Mouse (Mus musculus) forebrain, embryonic 15.5 days (tissue): ENCODE measurements around the gene Ltbp1. TPM values are rescaled to one million over a fixed set of nuclear protein-coding genes. Genes with fewer than 3 reads are reported as not detected.

Source experiments
- ATAC-seq: fragments of 200-750 bp; cut with Nextera tagmentation; replicated peaks from 2 replicates; pipeline ENCODE4 v1.8.0; 2017; ENCODE audit warnings: mild to moderate bottlenecking, moderate TSS enrichment, moderate library complexity
- H3K27ac ChIP-seq: fragments of 300-500 bp; sonication (generic); replicated peaks from 2 replicates; pipeline ENCODE4 v1.5.1; 2015; ENCODE audit warnings: mild to moderate bottlenecking, inconsistent platforms
- H3K27me3 ChIP-seq: fragments of 300-500 bp; sonication (generic); 2 replicates; pipeline ENCODE4 v1.6.1; 2015; ENCODE audit warnings: inconsistent platforms
- H3K36me3 ChIP-seq: fragments of 300-500 bp; sonication (generic); 2 replicates; pipeline ENCODE4 v1.6.1; 2015; ENCODE audit warnings: mild to moderate bottlenecking, inconsistent platforms
- H3K4me1 ChIP-seq: fragments of 300-500 bp; sonication (generic); 2 replicates; pipeline ENCODE4 v1.6.1; 2015; ENCODE audit warnings: inconsistent platforms
- H3K4me2 ChIP-seq: fragments of 300-500 bp; sonication (generic); replicated peaks from 2 replicates; pipeline ENCODE4 v1.6.1; 2015; ENCODE audit warnings: mild to moderate bottlenecking, inconsistent platforms
- H3K4me3 ChIP-seq: fragments of 300-500 bp; sonication (generic); 2 replicates; pipeline ENCODE4 v1.5.1; 2015; ENCODE audit warnings: mild to moderate bottlenecking, inconsistent platforms
- H3K9ac ChIP-seq: fragments of 300-500 bp; sonication (generic); replicated peaks from 2 replicates; pipeline ENCODE4 v1.6.1; 2015; ENCODE audit warnings: mild to moderate bottlenecking, inconsistent platforms
- H3K9me3 ChIP-seq: fragments of 300-500 bp; sonication (generic); 2 replicates; pipeline ENCODE4 v1.6.1; 2016; ENCODE audit warnings: inconsistent platforms
- WGBS: fragments of 180-500 bp; shearing (Covaris S2); methylation state at CpG from one replicate; pipeline ENCODE4 v1.1.7; 2015; ENCODE audit warnings: mixed read lengths; 5-methylcytosine and 5-hydroxymethylcytosine counted together
- polyA plus RNA-seq: library from polyadenylated mRNA; unstranded; fragments of >200 nt; fragmentation: Nextera tagmentation; extraction: Ambion mirVana; gene quantifications from 2 replicates; pipeline ENCODE4 v1.2.1, GENCODE M21; 2015

The Ltbp1 gene
- polyA plus RNA-seq, 1 experiment from 2014 or later = 4.0 TPM

GRCm38 (mm10) chr17:75013211-75013610, 7.8 kb downstream of the Ltbp1 start:
- Histone ChIP-seq H3K4me2 (no peak overlapping the region), H3K9ac (no peak overlapping the region), H3K27ac (peak overlapping the region; percentile 17), H3K9me3 (no peaks in the 10 kb centered on the region), H3K4me1 (0 out of 2 replicates have a peak, but pooled peaks cover 5% of the 10 kb centered on the region), H3K36me3 (no peaks in the 10 kb centered on the region), H3K4me3 (no peak overlapping the region), H3K27me3 (no peaks in the 10 kb centered on the region)
- no peak for ATAC-seq
- WGBS = 49% methylated on average over 4 of the region's 4 CpGs

GRCm38 (mm10) chr17:75013868-75014267, 8.5 kb downstream of the Ltbp1 start:
- WGBS = 45% methylated on average over 10 of the region's 10 CpGs
- no peaks in the 10 kb centered on the region for H3K9me3 ChIP-seq
- H3K4me3 ChIP-seq = no peak overlapping the region
- no peak overlapping the region for H3K9ac ChIP-seq
- H3K36me3 ChIP-seq = no peaks in the 10 kb centered on the region
- ATAC-seq = peak; percentile 63
- no peak overlapping the region; the same call in 1 of the 2 replicates for H3K4me2 ChIP-seq
- 0 out of 2 replicates have a peak, but pooled peaks cover 5% of the 10 kb centered on the region for H3K4me1 ChIP-seq
- H3K27ac ChIP-seq = peak overlapping the region; percentile 17; the same call in 1 of the 2 replicates
- no peaks in the 10 kb centered on the region for H3K27me3 ChIP-seq

GRCm38 (mm10) chr17:75014601-75015356, 9.4 kb downstream of the Ltbp1 start:
- no peaks in the 10 kb centered on the region for H3K36me3 ChIP-seq
- no peak for ATAC-seq
- peaks cover 8% of the 10 kb centered on the region; the same call in 1 of the 2 replicates for H3K4me1 ChIP-seq
- no peak overlapping the region for H3K4me3 ChIP-seq
- WGBS = 87% methylated on average over 24 of the region's 24 CpGs
- peak overlapping the region; percentile 17; the same call in 1 of the 2 replicates for H3K27ac ChIP-seq
- no peaks in the 10 kb centered on the region for H3K9me3 ChIP-seq
- H3K4me2 ChIP-seq = no peak overlapping the region
- H3K9ac ChIP-seq = no peak overlapping the region
- H3K27me3 ChIP-seq = no peaks in the 10 kb centered on the region

DNA sequence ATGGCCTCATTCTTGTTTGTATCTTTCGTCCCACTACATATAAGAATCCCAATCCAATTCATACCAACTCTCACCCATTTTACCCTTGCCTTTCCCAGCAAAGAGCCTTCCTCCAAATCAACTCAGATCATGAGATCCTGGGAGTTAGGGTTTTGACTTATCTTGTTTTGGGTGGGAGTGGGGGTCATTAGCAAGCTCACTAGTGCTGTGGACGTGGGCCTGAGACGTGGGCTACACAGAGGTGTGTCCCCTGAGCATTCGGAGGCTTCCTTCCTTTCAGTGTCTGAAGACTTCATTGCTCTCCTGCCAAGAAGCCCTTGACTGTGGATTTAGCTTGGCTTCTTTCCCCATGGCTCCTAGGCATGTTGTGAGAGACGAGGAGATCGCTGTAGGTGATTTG, 10.2 kb downstream of the Ltbp1 start:
- peaks cover 12% of the 10 kb centered on the region; the same call in 1 of the 2 replicates for H3K4me1 ChIP-seq
- no peak for ATAC-seq
- no peak overlapping the region for H3K9ac ChIP-seq
- no peak overlapping the region for H3K27ac ChIP-seq
- H3K27me3 ChIP-seq = no peaks in the 10 kb centered on the region
- H3K36me3 ChIP-seq = no peaks in the 10 kb centered on the region
- H3K9me3 ChIP-seq = no peaks in the 10 kb centered on the region
- H3K4me3 ChIP-seq = no peak overlapping the region
- H3K4me2 ChIP-seq = no peak overlapping the region
- WGBS = 82% methylated on average over 6 of the region's 6 CpGs

GRCm38 (mm10) chr17:75017423-75017822, 12.1 kb downstream of the Ltbp1 start:
- H3K4me3 ChIP-seq = no peak overlapping the region
- 63% methylated on average over 7 of the region's 7 CpGs for WGBS
- ATAC-seq = peak; percentile 27
- no peak overlapping the region for H3K9ac ChIP-seq
- no peak overlapping the region for H3K27ac ChIP-seq
- H3K4me1 ChIP-seq = peaks cover 12% of the 10 kb centered on the region; the same call in 1 of the 2 replicates
- H3K4me2 ChIP-seq = no peak overlapping the region
- no peaks in the 10 kb centered on the region for H3K36me3 ChIP-seq
- no peaks in the 10 kb centered on the region for H3K9me3 ChIP-seq
- no peaks in the 10 kb centered on the region for H3K27me3 ChIP-seq

- ATAC-seq = no peak
- 85% methylated on average over 5 of the region's 5 CpGs for WGBS
Measured at GRCm38 (mm10) chr17:75018142-75018541, 12.8 kb downstream of the Ltbp1 start.

GRCm38 (mm10) chr17:75020026-75020425, 14.7 kb downstream of the Ltbp1 start:
- peaks cover 7% of the 10 kb centered on the region; the same call in 1 of the 2 replicates for H3K4me1 ChIP-seq
- no peak overlapping the region for H3K4me3 ChIP-seq
- no peak overlapping the region; the same call in 1 of the 2 replicates for H3K9ac ChIP-seq
- no peaks in the 10 kb centered on the region for H3K36me3 ChIP-seq
- 3% methylated on average over 7 of the region's 7 CpGs for WGBS
- ATAC-seq = 0 out of 2 replicates have a peak, but pooled peaks have one; percentile 70
- no peaks in the 10 kb centered on the region for H3K9me3 ChIP-seq
- no peaks in the 10 kb centered on the region for H3K27me3 ChIP-seq
- H3K27ac ChIP-seq = no peak overlapping the region
- 0 out of 2 replicates have a peak overlapping the region, but pooled peaks have one; percentile 10 for H3K4me2 ChIP-seq

More at GRCm38 (mm10) chr17:75018142-75018541, 12.8 kb downstream of the Ltbp1 start:
- Histone ChIP-seq H3K4me2 (no peak overlapping the region), H3K4me3 (no peak overlapping the region), H3K27me3 (no peaks in the 10 kb centered on the region), H3K36me3 (no peaks in the 10 kb centered on the region), H3K27ac (no peak overlapping the region), H3K9me3 (no peaks in the 10 kb centered on the region), H3K4me1 (peaks cover 12% of the 10 kb centered on the region; the same call in 1 of the 2 replicates), H3K9ac (no peak overlapping the region)

GRCm38 (mm10) chr17:75020619-75021018, 15.3 kb downstream of the Ltbp1 start:
- H3K27ac ChIP-seq = no peak overlapping the region
- H3K4me3 ChIP-seq = no peak overlapping the region
- ATAC-seq = no peak
- H3K9me3 ChIP-seq = no peaks in the 10 kb centered on the region
- no peaks in the 10 kb centered on the region for H3K36me3 ChIP-seq
- H3K4me2 ChIP-seq = no peak overlapping the region
- peaks cover 7% of the 10 kb centered on the region; the same call in 1 of the 2 replicates for H3K4me1 ChIP-seq
- H3K9ac ChIP-seq = no peak overlapping the region
- 77% methylated on average over 3 of the region's 3 CpGs for WGBS
- no peaks in the 10 kb centered on the region for H3K27me3 ChIP-seq

DNA sequence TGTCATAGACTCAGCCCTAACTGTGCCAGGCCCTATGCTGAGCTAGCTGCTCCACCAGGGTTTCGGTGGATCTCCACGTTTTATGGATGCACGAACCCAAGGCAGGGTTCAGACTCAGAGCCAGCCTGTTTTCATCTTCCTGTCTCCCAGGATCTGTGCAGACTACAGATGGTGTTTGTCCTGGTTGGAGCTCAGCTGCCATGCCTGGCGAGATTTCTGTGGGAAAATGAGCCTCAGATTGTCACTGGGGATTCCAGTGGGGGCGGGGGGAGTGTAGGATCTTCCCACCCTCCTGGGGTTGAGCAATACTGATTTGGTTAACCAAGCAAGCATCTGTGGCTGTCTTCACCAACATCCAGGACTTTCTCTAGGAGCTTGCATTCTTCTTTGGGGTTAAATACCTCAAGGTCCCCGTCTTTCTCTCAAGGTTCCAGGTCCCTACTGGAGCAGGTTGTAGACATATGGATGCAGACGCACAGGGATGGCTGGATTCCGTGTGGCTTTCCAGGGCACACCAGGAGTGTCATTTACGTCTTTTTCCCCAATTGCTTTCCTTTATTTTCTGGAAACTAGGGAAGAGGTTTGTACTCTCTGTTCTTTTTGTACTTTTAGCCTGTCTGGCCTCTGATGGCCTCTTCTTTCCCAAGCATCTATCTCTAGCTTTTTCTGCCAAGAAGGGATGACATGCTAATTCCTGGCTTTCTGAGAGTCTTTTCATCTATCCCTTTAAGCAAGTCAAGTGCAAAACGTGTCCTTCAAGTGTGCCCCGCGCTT, 22.2 kb downstream of the Ltbp1 start:
- Histone ChIP-seq H3K4me3 (no peak overlapping the region), H3K4me2 (no peak overlapping the region), H3K9me3 (no peaks in the 10 kb centered on the region), H3K4me1 (peaks cover 5% of the 10 kb centered on the region; the same call in 1 of the 2 replicates), H3K36me3 (no peaks in the 10 kb centered on the region), H3K27ac (no peak overlapping the region), H3K27me3 (no peaks in the 10 kb centered on the region), H3K9ac (no peak overlapping the region)
- WGBS = 63% methylated on average over 12 of the region's 12 CpGs
- peak; percentile 39; the same call in 1 of the 2 replicates for ATAC-seq

GRCm38 (mm10) chr17:75033356-75033755, 28.0 kb downstream of the Ltbp1 start:
- no peak overlapping the region for H3K9ac ChIP-seq
- ATAC-seq = no peak
- 89% methylated on average over 14 of the region's 14 CpGs for WGBS
- no peaks in the 10 kb centered on the region for H3K27me3 ChIP-seq
- no peak overlapping the region for H3K4me2 ChIP-seq
- no peaks in the 10 kb centered on the region for H3K36me3 ChIP-seq
- no peak overlapping the region for H3K27ac ChIP-seq
- H3K4me3 ChIP-seq = no peak overlapping the region
- no peaks in the 10 kb centered on the region for H3K9me3 ChIP-seq
- 0 out of 2 replicates have a peak, but pooled peaks cover 2% of the 10 kb centered on the region for H3K4me1 ChIP-seq

- 72% methylated on average over 21 of the region's 21 CpGs for WGBS
- H3K36me3 ChIP-seq = no peaks in the 10 kb centered on the region
- no peaks in the 10 kb centered on the region for H3K4me1 ChIP-seq
- H3K9ac ChIP-seq = no peak overlapping the region
- no peak overlapping the region for H3K27ac ChIP-seq
- no peaks in the 10 kb centered on the region for H3K9me3 ChIP-seq
- no peak for ATAC-seq
- no peak overlapping the region for H3K4me3 ChIP-seq
- H3K4me2 ChIP-seq = no peak overlapping the region
- H3K27me3 ChIP-seq = no peaks in the 10 kb centered on the region
Measured at GRCm38 (mm10) chr17:75033872-75034615, 28.7 kb downstream of the Ltbp1 start.
